Mouse (Mus musculus): Measurements from ENCODE around the gene Nop53.
"Not testable (repeated sequence)": the region's sequence is repeated elsewhere in the genome, so short reads cannot be mapped to it uniquely, and the experiment has no call there.

The Nop53 gene

GRCm38 (mm10) chr7:15919947-15920346 lies 25.9 kb downstream of the Nop53 start:
- no peak for DNase-seq (ENCODE audit: low spot score in 2 of 2)

GRCm38 (mm10) chr7:15918371-15918770 lies 27.5 kb downstream of the Nop53 start:
- no peak for DNase-seq (ENCODE audit: low spot score in 2 of 2)

DNA sequence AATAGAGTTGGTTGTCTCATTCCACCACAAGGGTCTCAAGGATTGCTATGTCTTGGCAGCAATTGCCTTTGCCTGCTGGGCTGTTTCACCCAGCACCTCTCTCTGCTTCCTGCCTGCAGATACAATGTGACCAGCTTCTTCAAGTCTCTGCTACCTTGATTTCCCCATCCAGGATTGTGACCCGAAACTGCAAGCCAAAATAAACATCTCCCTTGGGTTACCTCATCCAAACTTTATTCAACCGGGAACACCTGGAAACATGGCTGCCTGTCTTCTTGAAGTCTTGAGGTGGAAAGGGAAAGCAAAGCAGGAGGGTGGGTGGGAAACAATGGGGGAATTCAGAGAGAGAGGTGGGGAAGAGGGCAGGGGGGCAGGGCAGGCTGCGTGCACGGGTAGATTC lies 28.9 kb downstream of the Nop53 start:
- no peak for DNase-seq (ENCODE audit: low spot score in 2 of 2)

DNA sequence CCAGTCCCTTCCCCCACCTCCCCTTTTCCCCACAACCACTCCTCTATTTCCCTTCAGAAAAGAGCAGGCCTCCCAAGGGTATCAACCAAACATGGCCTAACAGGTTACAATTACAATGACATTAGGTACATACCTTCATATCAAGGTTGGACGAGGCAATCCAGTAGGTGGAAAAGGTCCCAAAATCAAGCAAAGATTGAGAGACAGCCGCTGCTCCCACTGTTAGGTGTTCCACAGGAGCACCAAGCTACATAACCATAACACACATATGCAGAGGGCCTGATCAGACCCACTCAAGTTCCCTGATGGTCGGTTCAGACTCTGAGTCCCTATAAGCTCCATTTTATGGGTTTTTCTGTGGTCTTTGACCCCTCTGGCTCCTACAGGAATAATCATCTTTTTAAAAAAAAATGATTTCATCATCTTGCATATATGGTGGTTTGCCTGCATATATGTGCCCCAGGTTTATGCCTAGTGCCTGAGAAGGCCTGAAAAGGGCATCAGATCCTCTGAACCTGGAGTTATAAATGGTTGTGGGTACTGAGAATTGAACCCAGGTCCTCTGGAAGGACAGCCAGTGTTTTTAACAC lies 29.6 kb downstream of the Nop53 start:
- no peak for DNase-seq (ENCODE audit: low spot score in 2 of 2)

- DNase-seq (ENCODE audit: low spot score in 2 of 2), result not testable (repeated sequence)
These were observed 30.2 kb downstream of the Nop53 start for GRCm38 (mm10) chr7:15915695-15916094.

DNA sequence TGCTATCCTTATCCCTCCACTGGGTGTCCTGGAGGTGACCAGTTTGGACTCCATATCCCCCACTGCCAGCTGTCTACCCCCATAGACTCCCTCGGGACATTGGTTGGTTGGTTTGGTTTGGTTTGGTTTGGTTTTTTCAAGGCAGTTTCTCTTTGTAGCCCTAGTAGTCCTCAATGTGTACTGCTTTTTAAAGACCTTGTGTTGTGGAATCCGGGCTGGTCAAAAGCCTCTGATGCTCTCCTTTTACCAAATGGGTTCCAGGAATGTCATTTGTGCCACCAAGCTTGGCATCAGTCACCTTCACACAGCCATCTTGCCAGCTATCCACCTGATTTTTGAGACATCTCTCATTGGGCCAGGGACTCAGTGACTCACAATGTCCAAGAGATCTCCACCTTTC lies 31.1 kb downstream of the Nop53 start:
- no peak for DNase-seq (ENCODE audit: low spot score in 2 of 2)

- DNase-seq (ENCODE audit: low spot score in 2 of 2), result no peak
These were observed 31.6 kb downstream of the Nop53 start for GRCm38 (mm10) chr7:15914252-15914651.

DNA sequence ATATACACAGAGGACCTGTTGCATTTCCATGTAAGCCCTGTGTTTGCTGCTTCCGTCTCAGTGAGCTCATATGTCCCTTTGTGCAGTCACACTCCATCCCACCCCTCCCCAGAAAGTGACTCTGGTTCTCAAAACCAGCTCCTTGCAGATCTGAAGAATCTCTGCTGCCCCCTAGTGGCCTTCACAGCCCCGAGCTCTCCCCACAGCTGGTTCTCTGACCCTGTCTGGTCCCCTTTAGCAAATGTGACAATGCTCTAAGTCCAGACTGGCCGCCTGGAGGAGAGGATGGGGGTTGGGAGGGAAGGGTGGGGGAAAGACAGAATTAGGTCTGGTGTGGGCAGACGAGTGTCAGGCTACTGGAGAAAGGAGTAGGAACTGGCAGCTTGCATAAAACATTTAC lies 33.7 kb downstream of the Nop53 start:
- peak; percentile 27 to 43 for DNase-seq (ENCODE audit: low spot score in 2 of 2)

DNA sequence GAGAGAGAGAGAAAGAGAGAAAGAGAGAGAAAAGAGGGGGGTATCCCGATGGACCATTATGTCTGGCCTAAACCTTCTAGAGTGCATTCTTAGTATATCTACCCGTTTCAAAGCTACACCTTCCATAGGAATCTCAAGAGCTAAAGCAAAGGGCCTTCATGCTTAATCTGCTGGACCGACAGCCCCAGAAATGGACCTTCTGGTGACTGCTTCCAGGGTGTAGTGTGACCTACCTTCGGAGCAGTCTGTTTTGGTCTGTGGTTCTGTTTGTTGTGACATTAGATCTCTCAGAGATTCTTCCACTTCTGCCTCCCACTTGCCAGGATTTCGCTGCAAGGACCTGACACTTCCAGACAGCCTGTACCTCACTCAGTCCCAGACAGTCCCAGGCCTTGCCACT lies 35.4 kb downstream of the Nop53 start:
- DNase-seq (ENCODE audit: low spot score in 2 of 2), result no peak

DNA sequence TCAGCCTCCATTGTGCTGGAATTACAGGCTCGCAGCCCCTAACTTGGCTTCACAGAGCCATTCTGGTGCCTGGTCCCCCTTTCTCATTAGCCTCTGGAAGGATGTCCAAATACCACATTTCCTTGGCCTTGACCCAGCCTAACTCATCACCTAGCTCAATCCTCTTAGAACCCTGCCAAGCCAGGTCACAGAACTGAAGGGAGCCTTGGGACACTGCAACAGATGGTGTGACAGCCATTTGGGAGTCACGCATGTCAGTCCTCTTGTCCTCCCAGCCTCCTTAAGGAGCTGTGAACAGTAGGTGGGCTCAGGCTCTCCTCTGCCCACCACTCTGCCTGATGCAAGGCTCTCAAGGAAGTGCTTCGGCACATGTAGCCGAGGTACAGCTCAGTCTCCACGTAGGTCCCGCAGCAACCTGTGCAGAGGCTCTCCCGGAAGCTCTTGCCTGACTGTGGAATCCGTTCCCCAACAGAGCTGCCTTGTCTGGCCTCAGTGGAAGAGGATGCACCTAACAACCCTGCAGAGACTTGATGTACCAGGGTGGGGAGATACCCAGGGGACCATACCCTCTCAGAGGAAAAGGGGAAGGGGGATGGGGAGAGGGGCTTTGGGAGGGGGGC lies 37.8 kb downstream of the Nop53 start:
- no peak for DNase-seq (ENCODE audit: low spot score in 2 of 2)

DNA sequence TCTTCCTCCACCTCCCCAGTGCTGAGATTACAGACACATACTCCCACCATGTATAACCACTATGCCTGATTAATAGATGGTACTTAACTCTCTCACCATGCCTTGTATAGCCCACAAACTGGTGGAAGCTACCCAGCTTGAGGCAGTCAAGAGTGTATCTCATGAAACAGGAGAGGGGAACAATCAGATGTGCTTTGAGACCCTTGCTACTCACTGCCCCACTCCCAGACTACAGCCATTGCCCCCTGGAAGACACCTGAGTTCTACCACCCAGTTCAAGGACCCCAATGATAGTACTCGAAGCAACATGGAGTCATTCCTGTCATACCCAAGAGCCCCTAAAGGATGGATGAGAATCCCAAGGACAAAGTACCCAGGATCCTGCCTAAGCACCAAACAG lies 39.3 kb downstream of the Nop53 start:
- no peak for DNase-seq (ENCODE audit: low spot score in 2 of 2)

DNA sequence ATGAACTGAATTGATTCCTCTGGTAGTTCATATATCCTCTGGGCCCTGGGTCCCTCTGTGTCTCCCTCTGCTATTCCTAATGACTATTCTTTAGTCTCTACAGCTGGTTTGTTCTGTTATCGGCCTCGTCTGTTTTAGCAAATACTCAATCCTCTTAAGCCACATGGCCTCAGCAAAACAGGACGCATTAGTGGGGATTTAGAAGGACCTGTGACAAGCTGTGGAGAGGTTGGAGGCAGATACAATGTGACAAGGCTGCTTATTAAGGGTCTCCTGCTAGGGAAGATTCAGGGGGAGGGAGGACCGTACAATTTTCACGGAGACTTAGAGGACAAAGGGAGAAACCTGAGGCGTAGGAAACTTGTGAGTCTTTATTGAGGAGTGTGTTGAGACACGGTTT lies 40.0 kb downstream of the Nop53 start:
- DNase-seq (ENCODE audit: low spot score in 2 of 2), result no peak

- no peak for DNase-seq (ENCODE audit: low spot score in 2 of 2)
These were observed 44.4 kb downstream of the Nop53 start for GRCm38 (mm10) chr7:15901366-15902048.

- DNase-seq (ENCODE audit: low spot score in 2 of 2), result no peak
These were observed 51.6 kb downstream of the Nop53 start for GRCm38 (mm10) chr7:15894251-15894650.

Measured in urinary bladder, adult 18-20 months (tissue).